Mouse (Mus musculus) heart, postnatal 0 days (tissue): Measurements from ENCODE around the gene Srgn.

Experiments
- CTCF ChIP-seq: IDR thresholded peaks from 2 replicates; pipeline ENCODE4 v1.5.1; 2016; ENCODE audit warnings: antibody characterized with exemption, control low read depth, low read depth
- EP300 ChIP-seq: IDR thresholded peaks from 2 replicates; pipeline ENCODE4 v1.6.1; 2016; ENCODE audit warnings: antibody characterized with exemption, low read depth

- TF ChIP-seq CTCF (peak; percentile 70), EP300 (no peak)
Observed at GRCm38 (mm10) chr10:62488266-62488665, 39.0 kb downstream of the Srgn start.
